Mouse (Mus musculus) neural tube, embryonic 10.5 days (tissue): ENCODE data around the gene Grb2.

Source experiments
- DNase-seq: peaks from one replicate; pipeline ENCODE4 v3.0.0-alpha.2; 2017; ENCODE audit warnings: low spot score; ENCODE audit errors: extremely low spot score

Grb2 gene

GRCm38 (mm10) chr11:115611173-115611572 lies 97.2 kb downstream of the Grb2 start:
- DNase-seq: no peak

GRCm38 (mm10) chr11:115609576-115609975 lies 98.8 kb downstream of the Grb2 start:
- no peak for DNase-seq

GRCm38 (mm10) chr11:115608421-115609399 lies 99.7 kb downstream of the Grb2 start:
- no peak for DNase-seq

- no peak for DNase-seq
Measured at GRCm38 (mm10) chr11:115606733-115607132, 101.7 kb downstream of the Grb2 start.

- no peak for DNase-seq
Measured at GRCm38 (mm10) chr11:115604304-115604696, 104.1 kb downstream of the Grb2 start.

- DNase-seq: peak; percentile 89
Measured at GRCm38 (mm10) chr11:115603476-115604303, 104.7 kb downstream of the Grb2 start, which contains the start of the genes Mrps7 and Gga3. TSS of gene Mrps7 (plus strand) at chr11:115603925. TSS of gene Gga3 (minus strand) at chr11:115604051.

- no peak for DNase-seq
Measured at GRCm38 (mm10) chr11:115603128-115603475, 105.3 kb downstream of the Grb2 start.

GRCm38 (mm10) chr11:115601174-115601573 lies 107.2 kb downstream of the Grb2 start:
- no peak for DNase-seq

GRCm38 (mm10) chr11:115600743-115601142 lies 107.7 kb downstream of the Grb2 start:
- DNase-seq: no peak

- DNase-seq: no peak
Measured at GRCm38 (mm10) chr11:115599722-115600121, 108.7 kb downstream of the Grb2 start.

- DNase-seq: no peak
Measured at GRCm38 (mm10) chr11:115598309-115598708, 110.1 kb downstream of the Grb2 start.

GRCm38 (mm10) chr11:115595209-115595608 lies 113.2 kb downstream of the Grb2 start:
- DNase-seq: no peak
